Mouse (Mus musculus) kidney, adult 2 months (tissue): Measurements from ENCODE around the gene Pip4k2b.

ENCODE experiments used
- CTCF ChIP-seq: fragments of 200-500 bp; conservative IDR thresholded peaks from 2 replicates; pipeline ENCODE4 v1.5.1; 2011; ENCODE audit warnings: low read depth, mild to moderate bottlenecking, control low read depth, low read length, moderate library complexity, mixed read lengths; ENCODE audit not compliant: insufficient read depth, insufficient read length
- POLR2A ChIP-seq: fragments of 200-500 bp; IDR thresholded peaks from one replicate; pipeline ENCODE4 v1.6.1; 2011; ENCODE audit warnings: low read depth, low read length, control low read depth

DNA sequence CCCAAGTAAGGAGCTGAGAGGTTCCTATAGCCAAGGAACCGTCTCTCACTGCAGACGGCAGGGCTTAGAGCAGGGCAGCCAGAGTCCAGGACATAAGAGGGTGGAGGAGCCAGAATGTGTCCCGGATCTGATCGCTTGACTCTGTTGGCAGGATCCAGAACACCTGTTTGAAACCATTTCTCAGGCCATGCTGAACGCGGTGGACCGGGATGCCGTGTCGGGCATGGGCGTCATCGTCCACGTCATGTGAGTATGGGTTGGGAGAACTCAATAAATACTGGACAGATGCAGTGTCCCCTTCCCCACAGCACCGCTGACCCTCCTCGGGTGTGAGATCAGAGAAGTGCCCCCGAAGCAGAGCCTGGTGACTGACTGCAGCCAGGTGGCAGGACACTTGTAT is 32.2 kb downstream of the Pip4k2b start:
- TF ChIP-seq POLR2A (no peak), CTCF (no peak)
